Mouse (Mus musculus): ENCODE measurements around the gene Trib3. TPM values are rescaled to one million over a fixed set of nuclear protein-coding genes. Genes with fewer than 3 reads are reported as not detected.
"Not testable (repeated sequence)": the region's sequence is repeated elsewhere in the genome, so short reads cannot be mapped to it uniquely, and the experiment has no call there.

Gene Trib3
- polyA plus RNA-seq, 1 experiment from 2014 or later: 5.0 TPM

GRCm38 (mm10) chr2:152294541-152294940 is 49.3 kb downstream of the Trib3 start:
- no peaks in the 10 kb centered on the region for H3K36me3 ChIP-seq
- H3K4me1 ChIP-seq: peaks cover 22% of the 10 kb centered on the region
- no peaks in the 10 kb centered on the region for H3K27me3 ChIP-seq
- ATAC-seq (ENCODE audit: borderline replicate concordance, extremely low read depth, low FRiP score, low TSS enrichment): no peak
- 31% methylated on average over 5 of the region's 5 CpGs for WGBS
- no peaks in the 10 kb centered on the region for H3K9me3 ChIP-seq
- peak overlapping the region; percentile 84 for H3K4me3 ChIP-seq
- H3K27ac ChIP-seq: no peak overlapping the region
- H3K9ac ChIP-seq: peak overlapping the region; percentile 95
- H3K4me2 ChIP-seq: peak overlapping the region; percentile 78

GRCm38 (mm10) chr2:152293727-152294475 is 49.9 kb downstream of the Trib3 start, which contains the start of gene Tbc1d20:
Tbc1d20 (plus strand) TSS chr2:152293828.
- Histone ChIP-seq H3K9ac (peak within 1 kb of the TSS; percentile 95), H3K36me3 (no peaks in the 10 kb centered on the region), H3K27me3 (no peaks in the 10 kb centered on the region), H3K9me3 (no peaks in the 10 kb centered on the region), H3K4me2 (peak within 1 kb of the TSS; percentile 78), H3K27ac (peak within 1 kb of the TSS; percentile 86), H3K4me1 (peaks cover 22% of the 10 kb centered on the region), H3K4me3 (peak within 1 kb of the TSS; percentile 84)
- WGBS: under 1% methylated on average over 44 of the region's 70 CpGs
- peak; percentile 97 for ATAC-seq (ENCODE audit: borderline replicate concordance, extremely low read depth, low FRiP score, low TSS enrichment)

GRCm38 (mm10) chr2:152293179-152293726 is 50.6 kb downstream of the Trib3 start:
- ATAC-seq (ENCODE audit: borderline replicate concordance, extremely low read depth, low FRiP score, low TSS enrichment): peak; percentile 39
- peak overlapping the region; percentile 38 for H3K9ac ChIP-seq

GRCm38 (mm10) chr2:152292475-152292874 is 51.4 kb downstream of the Trib3 start:
- Histone ChIP-seq H3K27me3 (no peaks in the 10 kb centered on the region), H3K9ac (no peak overlapping the region), H3K4me1 (peaks cover 18% of the 10 kb centered on the region), H3K9me3 (no peaks in the 10 kb centered on the region), H3K4me2 (no peak overlapping the region), H3K27ac (no peak overlapping the region), H3K4me3 (no peak overlapping the region), H3K36me3 (peaks cover 1% of the 10 kb centered on the region; the same call in 1 of the 2 replicates)
- 59% methylated on average over 2 of the region's 2 CpGs for WGBS
- ATAC-seq (ENCODE audit: borderline replicate concordance, extremely low read depth, low FRiP score, low TSS enrichment): no peak

More at GRCm38 (mm10) chr2:152293179-152293726, 50.6 kb downstream of the Trib3 start:
- Histone ChIP-seq H3K4me2 (peak overlapping the region; percentile 78), H3K4me1 (peaks cover 22% of the 10 kb centered on the region), H3K27me3 (no peaks in the 10 kb centered on the region), H3K36me3 (no peaks in the 10 kb centered on the region), H3K27ac (no peak overlapping the region), H3K4me3 (peak overlapping the region; percentile 84), H3K9me3 (no peaks in the 10 kb centered on the region)
- WGBS: 1% methylated on average over 15 of the region's 15 CpGs

GRCm38 (mm10) chr2:152289623-152290022 is 54.2 kb downstream of the Trib3 start:
- H3K4me2 ChIP-seq; H3K4me3 ChIP-seq; ATAC-seq (ENCODE audit: borderline replicate concordance, extremely low read depth, low FRiP score, low TSS enrichment); H3K27me3 ChIP-seq; H3K9ac ChIP-seq; H3K4me1 ChIP-seq; H3K27ac ChIP-seq; H3K9me3 ChIP-seq: not testable (repeated sequence)
- peaks cover 21% of the 10 kb centered on the region; the same call in 1 of the 2 replicates for H3K36me3 ChIP-seq
- 75% methylated on average over 2 of the region's 2 CpGs for WGBS

GRCm38 (mm10) chr2:152288046-152288445 is 55.8 kb downstream of the Trib3 start:
- peaks cover under 1% of the 10 kb centered on the region; the same call in 1 of the 2 replicates for H3K4me1 ChIP-seq
- H3K36me3 ChIP-seq: peaks cover 34% of the 10 kb centered on the region; the same call in 1 of the 2 replicates
- no peak overlapping the region for H3K9ac ChIP-seq
- no peak overlapping the region for H3K4me3 ChIP-seq
- H3K27ac ChIP-seq: no peak overlapping the region
- no peak for ATAC-seq (ENCODE audit: borderline replicate concordance, extremely low read depth, low FRiP score, low TSS enrichment)
- no peak overlapping the region for H3K4me2 ChIP-seq
- H3K27me3 ChIP-seq: no peaks in the 10 kb centered on the region
- WGBS: 70% methylated on average over 8 of the region's 8 CpGs
- H3K9me3 ChIP-seq: no peaks in the 10 kb centered on the region

GRCm38 (mm10) chr2:152287560-152287959 is 56.3 kb downstream of the Trib3 start:
- no peaks in the 10 kb centered on the region for H3K9me3 ChIP-seq
- 86% methylated on average over 5 of the region's 5 CpGs for WGBS
- H3K9ac ChIP-seq: no peak overlapping the region
- H3K4me2 ChIP-seq: no peak overlapping the region
- no peaks in the 10 kb centered on the region for H3K4me1 ChIP-seq
- H3K4me3 ChIP-seq: no peak overlapping the region
- peaks cover 39% of the 10 kb centered on the region; the same call in 1 of the 2 replicates for H3K36me3 ChIP-seq
- no peak overlapping the region for H3K27ac ChIP-seq
- H3K27me3 ChIP-seq: no peaks in the 10 kb centered on the region
- no peak for ATAC-seq (ENCODE audit: borderline replicate concordance, extremely low read depth, low FRiP score, low TSS enrichment)

Other genes with a start within 250 kb of the Trib3 start
- 5.9 and 7.7 TPM in 2 replicates for gene Srxn1, start 238.5 kb downstream of the Trib3 start, polyA plus RNA-seq (2015; fragmentation: Nextera tagmentation; extraction: Ambion mirVana)
- 7.8 and 9.0 TPM in 2 replicates for gene Tcf15, start 200.5 kb downstream of the Trib3 start, polyA plus RNA-seq (2015; fragmentation: Nextera tagmentation; extraction: Ambion mirVana)
- 76.7 and 83.7 TPM in 2 replicates for gene Csnk2a1, start 117.2 kb downstream of the Trib3 start, polyA plus RNA-seq (2015; fragmentation: Nextera tagmentation; extraction: Ambion mirVana)
- gene Tbc1d20, start 50.2 kb downstream of the Trib3 start, polyA plus RNA-seq (2015; fragmentation: Nextera tagmentation; extraction: Ambion mirVana): 37.3 and 40.3 TPM in 2 replicates
- 89.7 and 94.4 TPM in 2 replicates for gene Rbck1, start 11.4 kb downstream of the Trib3 start, polyA plus RNA-seq (2015; fragmentation: Nextera tagmentation; extraction: Ambion mirVana)
- gene Nrsn2, start 32.6 kb upstream of the Trib3 start, polyA plus RNA-seq (2015; fragmentation: Nextera tagmentation; extraction: Ambion mirVana): 0.14 and 0.36 TPM in 2 replicates
- 10.5 and 11.3 TPM in 2 replicates for gene Sox12, start 54.0 kb upstream of the Trib3 start, polyA plus RNA-seq (2015; fragmentation: Nextera tagmentation; extraction: Ambion mirVana)
- gene Zcchc3, start 71.0 kb upstream of the Trib3 start, polyA plus RNA-seq (2015; fragmentation: Nextera tagmentation; extraction: Ambion mirVana): 37.7 and 40.5 TPM in 2 replicates
- gene 6820408C15Rik, start 71.6 kb upstream of the Trib3 start, polyA plus RNA-seq (2015; fragmentation: Nextera tagmentation; extraction: Ambion mirVana): 3.0 and 3.1 TPM in 2 replicates
- gene Defb23, start 120.6 kb upstream of the Trib3 start, polyA plus RNA-seq (2015; fragmentation: Nextera tagmentation; extraction: Ambion mirVana): not detected in 2 replicates
- not detected in 2 replicates for gene Defb20, start 133.0 kb upstream of the Trib3 start, polyA plus RNA-seq (2015; fragmentation: Nextera tagmentation; extraction: Ambion mirVana)
- gene Defb22, start 146.1 kb upstream of the Trib3 start, polyA plus RNA-seq (2015; fragmentation: Nextera tagmentation; extraction: Ambion mirVana): not detected in 2 replicates
- not detected in 2 replicates for gene Defb26, start 167.7 kb upstream of the Trib3 start, polyA plus RNA-seq (2015; fragmentation: Nextera tagmentation; extraction: Ambion mirVana)
- not detected in 2 replicates for gene Defb28, start 174.2 kb upstream of the Trib3 start, polyA plus RNA-seq (2015; fragmentation: Nextera tagmentation; extraction: Ambion mirVana)
- not detected in 2 replicates for gene Defb29, start 196.1 kb upstream of the Trib3 start, polyA plus RNA-seq (2015; fragmentation: Nextera tagmentation; extraction: Ambion mirVana)
- gene Gm17416, start 225.3 kb upstream of the Trib3 start, polyA plus RNA-seq (2015; fragmentation: Nextera tagmentation; extraction: Ambion mirVana): not detected in 2 replicates
- not detected in 2 replicates for gene Defb21, start 228.7 kb upstream of the Trib3 start, polyA plus RNA-seq (2015; fragmentation: Nextera tagmentation; extraction: Ambion mirVana)
- gene Defb19, start 236.3 kb upstream of the Trib3 start, polyA plus RNA-seq (2015; fragmentation: Nextera tagmentation; extraction: Ambion mirVana): not detected in 2 replicates